Mouse (Mus musculus) lung, postnatal 0 days (tissue): ENCODE data around the gene Gm10428. TPM values are rescaled to one million over a fixed set of nuclear protein-coding genes. Genes with fewer than 3 reads are reported as not detected.
A peak's percentile ranks its signal among the peaks of the same experiment; 100 is the strongest.

Source experiments
- ATAC-seq: fragments of 200-750 bp; cut with Nextera tagmentation; 2 replicates; pipeline ENCODE4 v1.8.0; 2017; ENCODE audit warnings: moderate library complexity
- DNase-seq: peaks from one replicate; pipeline ENCODE4 v3.0.0-alpha.2; 2016; ENCODE audit warnings: low spot score
- H3K27ac ChIP-seq: fragments of 300-500 bp; sonication (generic); 2 replicates; pipeline ENCODE4 v1.5.1; 2014; ENCODE audit warnings: antibody characterized with exemption, mild to moderate bottlenecking, low read length, mixed read lengths
- H3K27me3 ChIP-seq: fragments of 300-500 bp; sonication (generic); replicated peaks from 2 replicates; pipeline ENCODE4 v1.6.1; 2014; ENCODE audit warnings: low read length, mixed read lengths; ENCODE audit not compliant: insufficient read depth
- H3K36me3 ChIP-seq: fragments of 300-500 bp; sonication (generic); 2 replicates; pipeline ENCODE4 v1.6.1; 2014; ENCODE audit warnings: low read length, mixed read lengths; ENCODE audit not compliant: insufficient read depth
- H3K4me1 ChIP-seq: fragments of 300-500 bp; sonication (generic); 2 replicates; pipeline ENCODE4 v1.6.1; 2014; ENCODE audit warnings: antibody characterized with exemption, low read depth, low read length, mixed read lengths; ENCODE audit not compliant: insufficient read depth
- H3K4me2 ChIP-seq: fragments of 300-500 bp; sonication (generic); replicated peaks from 2 replicates; pipeline ENCODE4 v1.6.1; 2014; ENCODE audit warnings: low read depth, mild to moderate bottlenecking, low read length, moderate library complexity, mixed read lengths
- H3K4me3 ChIP-seq: fragments of 300-500 bp; sonication (generic); 2 replicates; pipeline ENCODE4 v1.5.1; 2014; ENCODE audit warnings: low read depth, low read length
- H3K9ac ChIP-seq: fragments of 300-500 bp; sonication (generic); replicated peaks from 2 replicates; pipeline ENCODE4 v1.6.1; 2014; ENCODE audit warnings: low read depth, mild to moderate bottlenecking
- H3K9me3 ChIP-seq: fragments of 300-500 bp; sonication (generic); 2 replicates; pipeline ENCODE4 v1.6.1; 2016; ENCODE audit warnings: low read length, mixed read lengths
- CTCF ChIP-seq: IDR thresholded peaks from 2 replicates; pipeline ENCODE4 v1.5.1; 2016; ENCODE audit warnings: antibody characterized with exemption, mild to moderate bottlenecking
- EP300 ChIP-seq: IDR thresholded peaks from 2 replicates; pipeline ENCODE4 v1.6.1; 2016; ENCODE audit warnings: antibody characterized with exemption, mild to moderate bottlenecking, control low read depth
- WGBS: fragments of 180-500 bp; shearing (Covaris S2); extraction: QIAGEN DNeasy Blood & Tissue Kit; methylation state at CpG from one replicate; pipeline ENCODE4 v1.1.7; 2014; 5-methylcytosine and 5-hydroxymethylcytosine counted together
- polyA plus RNA-seq: library from polyadenylated mRNA; unstranded; fragments of >200 nt; fragmentation: Nextera tagmentation; extraction: Ambion mirVana; gene quantifications from 2 replicates; pipeline ENCODE4 v1.2.1, GENCODE M21; 2015

Gm10428 gene
- polyA plus RNA-seq = not detected in 2 replicates

GRCm38 (mm10) chr11:62752780-62753179 lies at the start of gene Gm10428:
Gm10428 (plus strand) TSS chr11:62753100.
- ATAC-seq (no peak), DNase-seq (no peak)
- H3K4me1 ChIP-seq = no peaks in the 10 kb centered on the region
- TF ChIP-seq CTCF (no peak), EP300 (no peak)
- no peak within 1 kb of the TSS for H3K4me3 ChIP-seq
- H3K27ac ChIP-seq = no peak within 1 kb of the TSS
- no peak within 1 kb of the TSS for H3K9ac ChIP-seq
- no peaks in the 10 kb centered on the region for H3K36me3 ChIP-seq
- H3K9me3 ChIP-seq = no peaks in the 10 kb centered on the region
- no peaks in the 10 kb centered on the region for H3K27me3 ChIP-seq
- no peak within 1 kb of the TSS for H3K4me2 ChIP-seq
- 92% methylated on average over 8 of the region's 8 CpGs for WGBS

GRCm38 (mm10) chr11:62706141-62706540 lies 46.8 kb upstream of the Gm10428 start:
- no peak overlapping the region for H3K4me2 ChIP-seq
- H3K36me3 ChIP-seq = no peaks in the 10 kb centered on the region
- no peak overlapping the region for H3K27ac ChIP-seq
- no peaks in the 10 kb centered on the region for H3K4me1 ChIP-seq
- H3K9ac ChIP-seq = no peak overlapping the region
- no peak for DNase-seq
- ATAC-seq = no peak
- H3K27me3 ChIP-seq = no peaks in the 10 kb centered on the region
- H3K9me3 ChIP-seq = no peaks in the 10 kb centered on the region
- TF ChIP-seq CTCF (no peak), EP300 (no peak)
- H3K4me3 ChIP-seq = no peak overlapping the region
- 84% methylated on average over 2 of the region's 2 CpGs for WGBS

GRCm38 (mm10) chr11:62708252-62708651 lies 44.6 kb upstream of the Gm10428 start:
- H3K4me1 ChIP-seq = no peaks in the 10 kb centered on the region

GRCm38 (mm10) chr11:62710657-62711056 lies 42.2 kb upstream of the Gm10428 start:
- Histone ChIP-seq H3K36me3 (0 out of 2 replicates have a peak, but pooled peaks cover 5% of the 10 kb centered on the region), H3K9me3 (no peaks in the 10 kb centered on the region), H3K4me2 (no peak overlapping the region), H3K27me3 (no peaks in the 10 kb centered on the region), H3K9ac (no peak overlapping the region), H3K27ac (no peak overlapping the region), H3K4me3 (no peak overlapping the region), H3K4me1 (no peaks in the 10 kb centered on the region)
- DNase-seq (no peak), ATAC-seq (no peak)
- WGBS = 70% methylated on average over 5 of the region's 5 CpGs
- TF ChIP-seq EP300 (no peak), CTCF (no peak)

More at GRCm38 (mm10) chr11:62708252-62708651, 44.6 kb upstream of the Gm10428 start:
- H3K9ac ChIP-seq = no peak overlapping the region
- ATAC-seq = no peak
- H3K4me2 ChIP-seq = no peak overlapping the region
- no peak for DNase-seq
- H3K9me3 ChIP-seq = no peaks in the 10 kb centered on the region
- H3K27ac ChIP-seq = no peak overlapping the region
- H3K4me3 ChIP-seq = no peak overlapping the region
- H3K27me3 ChIP-seq = no peaks in the 10 kb centered on the region
- no peaks in the 10 kb centered on the region for H3K36me3 ChIP-seq
- 81% methylated on average over 7 of the region's 7 CpGs for WGBS
- no peak for TF ChIP-seq EP300
- no peak for TF ChIP-seq CTCF

GRCm38 (mm10) chr11:62728276-62728675 lies 24.6 kb upstream of the Gm10428 start:
- DNase-seq (no peak), ATAC-seq (no peak)
- H3K9ac ChIP-seq = no peak overlapping the region
- no peak overlapping the region for H3K4me3 ChIP-seq
- no peak overlapping the region for H3K4me2 ChIP-seq
- no peak overlapping the region for H3K27ac ChIP-seq
- H3K9me3 ChIP-seq = no peaks in the 10 kb centered on the region
- no peak for TF ChIP-seq EP300
- no peak for TF ChIP-seq CTCF
- 88% methylated on average over 8 of the region's 8 CpGs for WGBS
- H3K4me1 ChIP-seq = no peaks in the 10 kb centered on the region
- no peaks in the 10 kb centered on the region for H3K27me3 ChIP-seq
- H3K36me3 ChIP-seq = peaks cover 6% of the 10 kb centered on the region; the same call in 1 of the 2 replicates

- H3K4me2 ChIP-seq = peak within 1 kb of the TSS; percentile 78
- no peak for TF ChIP-seq EP300
- TF ChIP-seq CTCF = no peak
- H3K9me3 ChIP-seq = no peaks in the 10 kb centered on the region
- ATAC-seq = peak; percentile 97
- no peaks in the 10 kb centered on the region for H3K4me1 ChIP-seq
- H3K27ac ChIP-seq = peak within 1 kb of the TSS; percentile 54
- no peaks in the 10 kb centered on the region for H3K36me3 ChIP-seq
- H3K27me3 ChIP-seq = no peaks in the 10 kb centered on the region
- DNase-seq = peak; percentile 88
- peak within 1 kb of the TSS; percentile 64 for H3K4me3 ChIP-seq
- H3K9ac ChIP-seq = 0 out of 2 replicates have a peak within 1 kb of the TSS, but pooled peaks have one; percentile 29
- 2% methylated on average over 48 of the region's 48 CpGs for WGBS
Measured at GRCm38 (mm10) chr11:62731311-62732021, 21.4 kb upstream of the Gm10428 start, which contains the start of gene Zfp287. Zfp287 (minus strand) TSS chr11:62731905.
